26 mouse cellular contexts compared by ENCODE assay signal in the genomic region with DNA sequence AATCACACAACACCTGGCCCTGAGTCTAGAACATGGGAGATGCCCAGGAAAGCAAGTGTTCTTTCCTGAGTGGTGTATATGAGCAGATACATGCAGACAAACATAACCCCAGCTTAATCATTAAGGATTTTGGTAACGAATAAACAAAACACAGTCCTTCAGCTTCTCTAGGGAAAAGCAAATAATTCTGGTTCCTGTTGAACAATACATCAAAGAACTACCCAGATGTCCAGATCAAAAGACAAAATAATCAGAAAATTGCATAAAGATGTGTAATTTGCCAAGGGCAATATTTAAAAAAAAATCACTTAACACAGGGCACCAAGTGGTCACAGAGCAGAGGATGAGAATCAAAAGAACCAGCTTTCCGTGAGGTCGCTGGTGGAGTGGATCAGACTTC.
"Had no signal": no experiment of that assay in that cellular context is flagged by ENCODE, and none has a peak within 500 bp of the region (broad histone marks: within the 10 kb centered on the region; RNA-seq: fewer than 3 reads in every experiment).

No protein-coding gene starts in this region.

- ATAC-seq: hindbrain, postnatal 0 days; intestine, embryonic 16.5 days had no signal

- H3K36me3 ChIP-seq: heart, embryonic 15.5 days; hindbrain, embryonic 13.5 days; hindbrain, embryonic 15.5 days; limb, embryonic 13.5 days; limb, embryonic 15.5 days; liver, embryonic 15.5 days had no signal

- H3K27ac ChIP-seq: heart, adult 2 months; heart, embryonic 13.5 days; heart, embryonic 15.5 days; hindbrain, embryonic 13.5 days; hindbrain, embryonic 15.5 days; hindbrain, postnatal 0 days; kidney, embryonic 15.5 days; kidney, postnatal 0 days; limb, embryonic 13.5 days; limb, embryonic 15.5 days; liver, embryonic 13.5 days; liver, embryonic 15.5 days had no signal

- H3K27me3 ChIP-seq: heart, embryonic 13.5 days; heart, embryonic 15.5 days; hindbrain, embryonic 13.5 days; hindbrain, embryonic 15.5 days; kidney, embryonic 15.5 days; limb, embryonic 13.5 days; limb, embryonic 15.5 days; liver, embryonic 13.5 days; liver, embryonic 15.5 days had no signal

- H3K9me3 ChIP-seq: heart, embryonic 13.5 days; heart, embryonic 15.5 days; hindbrain, embryonic 13.5 days; hindbrain, embryonic 15.5 days; kidney, embryonic 15.5 days; limb, embryonic 13.5 days; limb, embryonic 15.5 days; liver, embryonic 13.5 days; liver, embryonic 15.5 days had no signal

- H3K4me2 ChIP-seq: heart, embryonic 11.5 days; heart, embryonic 13.5 days; heart, embryonic 15.5 days; hindbrain, embryonic 13.5 days; hindbrain, embryonic 15.5 days; kidney, embryonic 15.5 days; limb, embryonic 13.5 days; limb, embryonic 15.5 days; liver, embryonic 13.5 days; liver, embryonic 15.5 days had no signal

- H3K4me3 ChIP-seq: heart, adult 2 months; heart, embryonic 13.5 days; heart, embryonic 15.5 days; hindbrain, embryonic 13.5 days; hindbrain, embryonic 15.5 days; kidney, embryonic 15.5 days; limb, embryonic 13.5 days; limb, embryonic 15.5 days; liver, embryonic 13.5 days; liver, embryonic 15.5 days had no signal

- H3K9ac ChIP-seq: heart, embryonic 13.5 days; heart, embryonic 15.5 days; hindbrain, embryonic 13.5 days; hindbrain, embryonic 15.5 days; kidney, embryonic 15.5 days; limb, embryonic 13.5 days; limb, embryonic 15.5 days; liver, embryonic 13.5 days; liver, embryonic 15.5 days had no signal

- H3K4me1 ChIP-seq: liver, embryonic 13.5 days; liver, embryonic 15.5 days had no signal

- DNase-seq: gastrocnemius, postnatal 14 days; gastrocnemius, postnatal 36 days; heart, adult 11 months; heart, adult 2 months; heart, postnatal 14 days; heart, postnatal 36 days; kidney, adult 11 months; kidney, adult 2 months; kidney, adult 9 months; kidney, postnatal 14 days; kidney, postnatal 36 days; layer of hippocampus, postnatal 36 days; left cerebral cortex, postnatal 4 days; liver, embryonic 13.5 days had no signal
